Mouse (Mus musculus): ENCODE measurements around the gene Cdkn2aip.

- TF ChIP-seq GATA1 (IDR thresholded peaks at IDR 0.05; ENCODE audit: borderline replicate concordance, low read length) (no peak), FLI1 (IDR thresholded peaks at IDR 0.05; ENCODE audit: low read length) (no peak)
Observed at GRCm38 (mm10) chr8:47674777-47675710, 38.7 kb downstream of the Cdkn2aip start, which contains the start of gene Ing2.
